In genomic region chr11:120666617-120667016, GRCm38 (mm10) we compare ENCODE assay signal across 17 mouse cellular contexts. TPM values are rescaled to one million over a fixed set of nuclear protein-coding genes. Genes with fewer than 3 reads are reported as not detected.
DNase-seq lines count a peak whose midpoint lies in the region; ATAC-seq and TF ChIP-seq lines count a peak whose summit lies in the region.
"Had no signal": no experiment of that assay in that cellular context is flagged by ENCODE, and none has a peak within 500 bp of the region (broad histone marks: within the 10 kb centered on the region; RNA-seq: fewer than 3 reads in every experiment).

No protein-coding gene starts in this region.

- peak overlapping the region; percentile 8; the same call in 1 of the 2 replicates for H3K9ac ChIP-seq in heart, embryonic 12.5 days
- peak overlapping the region; percentile 0; the same call in 1 of the 2 replicates for H3K9ac ChIP-seq in ES-E14 (ENCODE audit: insufficient read depth, low read depth, low read length, poor library complexity, severe bottlenecking)
- 0 out of 2 replicates have a peak overlapping the region, but pooled peaks have one; percentile 43 for H3K9ac ChIP-seq in limb, embryonic 11.5 days (ENCODE audit: low read length)
- H3K9ac ChIP-seq: intestine, embryonic 15.5 days; limb, embryonic 15.5 days had no signal

- H3K27ac ChIP-seq in heart, embryonic 12.5 days (ENCODE audit: poor library complexity, severe bottlenecking) = no peak overlapping the region
- H3K27ac ChIP-seq in ES-E14 (ENCODE audit: insufficient read depth, low read depth, low read length, poor library complexity, severe bottlenecking) = peak overlapping the region; percentile 61; the same call in 1 of the 2 replicates
- no peak overlapping the region for H3K27ac ChIP-seq in limb, embryonic 11.5 days (replicated peaks; ENCODE audit: low read depth, low read length)
- H3K27ac ChIP-seq: intestine, embryonic 15.5 days; limb, embryonic 15.5 days had no signal

- WGBS in heart, embryonic 12.5 days = 4% methylated on average over 3 of the region's 3 CpGs
- 3% methylated on average over 3 of the region's 3 CpGs for WGBS in limb, embryonic 11.5 days

- peaks cover 25% of the 10 kb centered on the region for H3K4me1 ChIP-seq in heart, embryonic 12.5 days (replicated peaks)
- peaks cover 12 to 31% of the 10 kb centered on the region in 2 experiments for H3K4me1 ChIP-seq in ES-E14 (ENCODE audit: control insufficient read depth in 2 of 2, insufficient read depth in 2 of 2, low read length in 2 of 2, poor library complexity in 1 of 2)
- H3K4me1 ChIP-seq in limb, embryonic 11.5 days (ENCODE audit: control insufficient read depth, insufficient read depth, low read length) = peaks cover 8% of the 10 kb centered on the region; the same call in 1 of the 2 replicates

- peaks cover 37% of the 10 kb centered on the region for H3K27me3 ChIP-seq in heart, embryonic 12.5 days (replicated peaks)
- H3K27me3 ChIP-seq in limb, embryonic 11.5 days (ENCODE audit: control insufficient read depth, insufficient read depth, low read length) = peaks cover 7% of the 10 kb centered on the region

- H3K9me3 ChIP-seq in heart, embryonic 12.5 days (replicated peaks) = no peaks in the 10 kb centered on the region
- no peaks in the 10 kb centered on the region for H3K9me3 ChIP-seq in ES-E14 (ENCODE audit: control insufficient read depth, insufficient read depth, low read depth, low read length)
- no peaks in the 10 kb centered on the region for H3K9me3 ChIP-seq in limb, embryonic 11.5 days (ENCODE audit: control insufficient read depth, low read length)
- H3K9me3 ChIP-seq: intestine, embryonic 15.5 days; limb, embryonic 15.5 days; megakaryocyte, embryonic 14.5 days had no signal

- in situ Hi-C loops in ES-E14 (cut with MboI; ENCODE audit: low sequenced_read_pairs in 2 of 2, unreplicated experiment in 2 of 2) = no loop called here

- no peak for DNase-seq in heart, postnatal 36 days
- DNase-seq in ES-E14 (ENCODE audit: low read depth, low spot score) (no peak), adipocyte (ENCODE audit: low spot score) (peak; percentile 39)
- peak; percentile 33 for DNase-seq in limb, embryonic 11.5 days (ENCODE audit: low spot score)
- no peak for DNase-seq in thymus, postnatal 25 days
- DNase-seq in gastrocnemius, postnatal 4 days (ENCODE audit: low spot score in 2 of 2) = no peak
- DNase-seq: adrenal gland, adult 8-10 months; cerebellum, postnatal 14 days; kidney, postnatal 14 days; lung, adult 2 months had no signal

- intact Hi-C loops in heart, postnatal 36 days (cut with DNase I) = no loop called here

- no peak overlapping the region for H3K4me3 ChIP-seq in heart, embryonic 12.5 days
- H3K4me3 ChIP-seq in ES-E14 (ENCODE audit: insufficient read depth in 1 of 2, low read depth in 1 of 2, low read length in 2 of 2, poor library complexity in 1 of 2, severe bottlenecking in 1 of 2) = 0 out of 4 replicates have a peak overlapping the region, but pooled peaks of 1 of the 2 experiments have one; percentile 1
- H3K4me3 ChIP-seq in limb, embryonic 11.5 days (ENCODE audit: low read depth, low read length) = no peak overlapping the region
- H3K4me3 ChIP-seq: intestine, embryonic 15.5 days; limb, embryonic 15.5 days; megakaryocyte, embryonic 14.5 days had no signal

- ATAC-seq in heart, embryonic 12.5 days (ENCODE audit: insufficient number of reproducible peaks, low FRiP score) = 0 out of 2 replicates have a peak, but pooled peaks have one; percentile 47
- ATAC-seq in limb, embryonic 11.5 days (ENCODE audit: insufficient number of reproducible peaks, low FRiP score, low TSS enrichment, low read depth) = no peak
- ATAC-seq: intestine, embryonic 15.5 days; Patski had no signal

- H3K36me3 ChIP-seq in heart, embryonic 12.5 days = no peaks in the 10 kb centered on the region
- no peaks in the 10 kb centered on the region for H3K36me3 ChIP-seq in ES-E14 (ENCODE audit: control insufficient read depth, insufficient read depth, low read length, poor library complexity, severe bottlenecking)
- H3K36me3 ChIP-seq in limb, embryonic 11.5 days (ENCODE audit: control insufficient read depth, insufficient read depth, low read length) = no peaks in the 10 kb centered on the region
- H3K36me3 ChIP-seq: intestine, embryonic 15.5 days; limb, embryonic 15.5 days had no signal

- peak overlapping the region; percentile 5; the same call in 1 of the 2 replicates for H3K4me2 ChIP-seq in heart, embryonic 12.5 days
- H3K4me2 ChIP-seq in limb, embryonic 11.5 days (ENCODE audit: low read depth, severe bottlenecking) = no peak overlapping the region
- H3K4me2 ChIP-seq: intestine, embryonic 15.5 days; limb, embryonic 15.5 days had no signal

TF ChIP-seq in ES-E14, 5 proteins besides CTCF, POLR2A, EP300 and RAD21:
- TF ChIP-seq ZNF384 (IDR thresholded peaks at IDR 0.05; ENCODE audit: low read depth, low read length) (no peak), HCFC1 (IDR thresholded peaks at IDR 0.05; ENCODE audit: borderline replicate concordance, insufficient read depth, low read length) (no peak), MAFK (IDR thresholded peaks at IDR 0.05; ENCODE audit: insufficient read depth, low read depth, low read length) (no peak), CHD2 (IDR thresholded peaks at IDR 0.05; ENCODE audit: low read depth, low read length) (no peak), ZC3H11A (IDR thresholded peaks at IDR 0.05; ENCODE audit: borderline replicate concordance, low read depth, low read length) (no peak)

RNA-seq across cellular contexts. Expression of gene Notum, which starts 5.6 kb away (rescaled TPM):
- polyA plus RNA-seq in heart, embryonic 12.5 days (2016; fragmentation: Nextera tagmentation; extraction: Ambion mirVana) = 4.7 and 5.2 TPM in 2 replicates
- not detected for total RNA-seq in heart, postnatal 36 days (2021)
- total RNA-seq in ES-E14 (2012; rRNA removed) = 47.8 and 196 TPM in 2 replicates
- polyA plus RNA-seq in limb, embryonic 11.5 days (2014; fragmentation: Nextera tagmentation; extraction: Ambion mirVana) = 6.6 and 7.5 TPM in 2 replicates
- total RNA-seq in gastrocnemius, postnatal 4 days (2021) = 1 to 10 TPM; 1.2 to 1.7 TPM
- total RNA-seq: granulocyte monocyte progenitor cell, adult 5-6 weeks had no signal

RNA-seq across cellular contexts. Expression of gene Aspscr1, which starts 6.2 kb away (rescaled TPM):
- polyA plus RNA-seq in heart, embryonic 12.5 days (2016; fragmentation: Nextera tagmentation; extraction: Ambion mirVana) = 103 and 114 TPM in 2 replicates
- 10 to 100 TPM; 42.2 to 43.0 TPM for total RNA-seq in heart, postnatal 36 days (2021)
- total RNA-seq in ES-E14 (2012; rRNA removed) = 85.2 and 144 TPM in 2 replicates
- 122 and 128 TPM in 2 replicates for polyA plus RNA-seq in limb, embryonic 11.5 days (2014; fragmentation: Nextera tagmentation; extraction: Ambion mirVana)
- total RNA-seq in gastrocnemius, postnatal 4 days (2021) = 10 to 100 TPM; 48.6 to 55.3 TPM

RNA-seq across cellular contexts. Expression of gene Myadml2, which starts 18.7 kb away (rescaled TPM):
- 9.8 and 10.9 TPM in 2 replicates for polyA plus RNA-seq in heart, embryonic 12.5 days (2016; fragmentation: Nextera tagmentation; extraction: Ambion mirVana)
- 10 to 100 TPM; 76.1 to 78.1 TPM for total RNA-seq in heart, postnatal 36 days (2021)
- 0.63 TPM in 1 of 2 replicates, not detected in the other for total RNA-seq in ES-E14 (2012; rRNA removed)
- polyA plus RNA-seq in limb, embryonic 11.5 days (2014; fragmentation: Nextera tagmentation; extraction: Ambion mirVana) = not detected in 2 replicates
- 10 to 100 TPM; 81.2 to 83.4 TPM for total RNA-seq in gastrocnemius, postnatal 4 days (2021)
- polyA plus RNA-seq: intestine, embryonic 15.5 days; Patski; testis, adult 2 months had no signal

RNA-seq across cellular contexts. Expression of gene Pycr1, which starts 23.0 kb away (rescaled TPM):
- 23.1 and 23.9 TPM in 2 replicates for polyA plus RNA-seq in heart, embryonic 12.5 days (2016; fragmentation: Nextera tagmentation; extraction: Ambion mirVana)
- 1 to 10 TPM; 1.2 to 1.3 TPM for total RNA-seq in heart, postnatal 36 days (2021)
- total RNA-seq in ES-E14 (2012; rRNA removed) = 19.0 and 19.6 TPM in 2 replicates
- 33.3 and 34.2 TPM in 2 replicates for polyA plus RNA-seq in limb, embryonic 11.5 days (2014; fragmentation: Nextera tagmentation; extraction: Ambion mirVana)
- 10 to 100 TPM; 27.6 to 29.0 TPM for total RNA-seq in gastrocnemius, postnatal 4 days (2021)

RNA-seq across cellular contexts. Expression of gene Mafg, which starts 33.2 kb away (rescaled TPM):
- polyA plus RNA-seq in heart, embryonic 12.5 days (2016; fragmentation: Nextera tagmentation; extraction: Ambion mirVana) = 27.9 and 31.5 TPM in 2 replicates
- total RNA-seq in heart, postnatal 36 days (2021) = 10 to 100 TPM; 39.3 to 43.8 TPM
- total RNA-seq in ES-E14 (2012; rRNA removed) = 42.6 and 48.4 TPM in 2 replicates
- 22.6 and 24.2 TPM in 2 replicates for polyA plus RNA-seq in limb, embryonic 11.5 days (2014; fragmentation: Nextera tagmentation; extraction: Ambion mirVana)
- total RNA-seq in gastrocnemius, postnatal 4 days (2021) = 10 to 100 TPM; 36.7 to 42.6 TPM

Comparison
In these comparisons a context has a peak if more than half of its experiments do, and no peak if none do; other contexts are left out.
1. DNase-seq: peak in adipocyte (single experiment) and limb, embryonic 11.5 days (single experiment); none in heart, postnatal 36 days (0 of 2), ES-E14 (single experiment), thymus, postnatal 25 days (single experiment) and gastrocnemius, postnatal 4 days (0 of 2).
2. RNA of gene Notum, which starts 5.6 kb away (total RNA-seq): 47.8 to 196 TPM in ES-E14; 1.2 to 1.7 TPM in gastrocnemius, postnatal 4 days and not detected in heart, postnatal 36 days; every median in the first group is over 10 times any median in the second.
3. RNA of gene Myadml2, which starts 18.7 kb away (total RNA-seq): 81.2 to 83.4 TPM in gastrocnemius, postnatal 4 days and 76.1 to 78.1 TPM in heart, postnatal 36 days; 0.63 TPM in ES-E14; every median in the first group is over 10 times any median in the second.
4. Peak in every context shown above with its lines, with median percentiles within 50 percentile points of each other: H3K9ac ChIP-seq.